Mouse (Mus musculus): ENCODE results near the gene Ankrd27. TPM values are rescaled to one million over a fixed set of nuclear protein-coding genes. Genes with fewer than 3 reads are reported as not detected.

Ankrd27 gene
- polyA plus RNA-seq (2014; fragmentation: Illumina TruSeq; extraction: RNeasy Lipid Tissue Mini Kit (QIAGEN cat#74804); ENCODE audit: low read depth, low replicate concordance): 8.0 TPM

DNA sequence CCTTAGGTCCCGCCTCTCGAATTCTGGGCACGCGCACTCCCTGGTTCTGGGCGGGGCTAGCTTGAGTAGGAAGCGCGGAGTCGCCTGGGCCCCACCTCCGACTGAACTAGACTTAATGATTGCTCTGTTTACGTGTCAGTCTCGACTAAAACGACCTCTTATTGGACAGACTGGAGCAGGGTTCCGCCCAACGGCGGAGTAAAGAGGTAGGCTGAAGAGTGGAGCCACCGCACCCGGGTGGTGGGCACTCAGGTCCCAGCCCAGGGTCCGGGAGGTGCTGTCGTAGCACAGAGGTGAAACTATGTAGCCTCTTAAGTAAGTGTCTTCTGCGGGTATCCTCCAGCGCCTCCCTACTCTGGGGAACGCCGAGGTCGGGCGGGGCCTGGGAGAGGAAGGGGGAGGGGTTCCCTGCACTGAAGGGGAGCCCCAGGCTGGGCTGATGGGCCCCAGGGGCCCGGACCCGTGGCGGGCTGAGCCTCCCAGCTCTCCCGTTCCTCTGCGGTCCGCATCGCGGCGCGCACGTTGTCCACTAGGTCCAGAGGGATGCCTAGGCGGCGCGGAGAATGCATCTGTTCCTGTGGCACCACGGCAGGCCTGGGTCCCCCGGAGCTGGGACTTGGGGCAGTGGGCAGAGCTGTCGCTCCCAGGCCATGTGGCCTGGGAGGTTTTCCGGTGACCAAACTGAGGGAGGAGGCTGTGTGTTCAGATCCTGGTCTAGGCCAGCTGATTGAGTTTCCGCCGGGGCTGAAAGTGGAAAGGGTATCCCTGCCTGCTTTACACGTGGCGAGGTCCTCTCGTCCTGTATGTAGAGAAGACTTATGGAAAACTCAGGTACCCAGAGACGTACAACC lies at the start of gene Ankrd27:
Gene Ankrd27 (plus strand): TSS at position 190 of the 851 bp plus-strand sequence.

DNA sequence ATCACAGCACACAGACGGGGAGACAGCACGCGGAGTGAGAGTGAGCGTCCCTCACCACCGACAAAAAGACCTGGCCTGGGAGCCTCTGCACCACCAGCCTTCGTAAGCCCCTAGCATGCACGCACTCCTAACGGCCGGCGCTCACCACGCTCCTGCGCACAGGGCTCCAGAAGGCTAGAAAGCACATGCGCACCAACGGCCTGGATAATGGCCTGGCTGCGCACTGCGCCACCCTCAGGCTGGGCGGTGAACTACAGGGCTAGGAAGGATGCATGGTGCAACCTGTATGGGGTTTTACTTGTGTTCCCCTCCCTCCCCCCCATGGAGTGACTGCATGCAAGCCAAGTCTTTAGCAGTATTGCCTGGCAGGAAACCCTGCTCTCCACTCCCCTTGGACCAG lies 48.5 kb upstream of the Ankrd27 start, which contains the start of gene Tdrd12:
Gene Tdrd12 (minus strand): TSS at position 184 of the 400 bp plus-strand sequence.

DNA sequence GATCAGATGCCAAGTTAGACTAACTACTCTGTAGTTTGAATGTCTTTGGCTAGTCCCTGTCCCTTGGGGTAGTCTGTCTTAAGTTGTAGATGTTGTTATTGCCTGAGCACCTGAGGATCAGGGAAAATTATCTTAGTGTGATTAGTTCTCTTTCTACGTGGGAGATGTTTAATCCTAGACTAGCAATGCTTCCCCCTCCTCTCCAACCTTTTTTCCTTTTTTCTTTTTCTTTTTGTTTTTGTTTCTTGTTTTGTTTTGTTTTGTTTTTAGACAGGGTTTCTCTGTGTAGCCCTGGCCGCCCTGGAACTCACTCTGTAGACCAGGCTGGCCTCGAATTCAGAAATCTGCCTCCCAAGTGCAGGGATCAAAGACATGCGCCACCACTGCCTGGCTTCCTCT lies 29.8 kb upstream of the Ankrd27 start, which contains the start of gene Nudt19:
Gene Nudt19 (minus strand): TSS at position 100 of the 399 bp plus-strand sequence.

DNA sequence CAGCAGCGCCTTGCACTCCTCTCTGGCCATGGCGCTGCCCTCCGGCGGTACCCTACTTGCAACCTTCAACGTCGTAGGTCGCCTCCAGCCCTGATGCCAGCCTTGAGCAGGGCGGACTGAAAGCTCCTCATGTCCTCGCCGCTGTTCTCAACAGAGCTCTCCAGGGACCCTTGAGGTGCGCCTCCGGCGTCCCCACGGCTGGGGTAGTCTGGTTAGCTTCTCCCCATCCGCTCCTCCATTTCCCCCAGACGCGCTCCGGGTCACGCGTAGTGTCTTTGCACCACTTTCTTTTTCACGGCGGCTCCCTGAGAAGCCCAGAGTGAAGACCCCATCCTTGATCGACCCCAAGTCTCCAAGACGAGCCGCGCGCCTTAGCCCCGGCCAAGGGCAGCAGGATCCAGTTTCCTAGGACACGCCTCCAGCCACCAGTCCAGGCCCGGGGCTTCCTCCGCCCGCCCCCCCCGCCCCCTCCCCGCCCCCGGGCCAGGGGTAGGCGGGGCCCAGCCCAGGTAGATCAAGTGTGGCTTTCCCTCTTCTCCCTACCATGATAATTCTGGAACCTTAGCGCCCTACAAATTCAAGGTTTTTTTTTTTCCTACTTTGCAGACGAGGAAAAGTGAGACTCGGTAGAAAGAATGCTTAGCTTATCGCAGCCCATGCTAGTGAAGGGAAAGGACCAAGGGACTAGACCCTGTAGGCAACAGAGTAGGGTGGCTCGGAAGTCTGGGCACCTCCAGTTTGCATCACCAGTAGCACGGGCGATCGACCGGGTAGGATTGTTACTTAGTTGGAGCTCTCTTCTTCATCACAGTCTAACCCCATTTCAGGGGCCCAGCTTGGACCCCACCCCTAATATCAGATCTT lies 621 bp upstream of the Ankrd27 start, which contains the start of gene Rgs9bp:
Gene Rgs9bp (minus strand): TSS at position 392 of the 864 bp plus-strand sequence.

DNA sequence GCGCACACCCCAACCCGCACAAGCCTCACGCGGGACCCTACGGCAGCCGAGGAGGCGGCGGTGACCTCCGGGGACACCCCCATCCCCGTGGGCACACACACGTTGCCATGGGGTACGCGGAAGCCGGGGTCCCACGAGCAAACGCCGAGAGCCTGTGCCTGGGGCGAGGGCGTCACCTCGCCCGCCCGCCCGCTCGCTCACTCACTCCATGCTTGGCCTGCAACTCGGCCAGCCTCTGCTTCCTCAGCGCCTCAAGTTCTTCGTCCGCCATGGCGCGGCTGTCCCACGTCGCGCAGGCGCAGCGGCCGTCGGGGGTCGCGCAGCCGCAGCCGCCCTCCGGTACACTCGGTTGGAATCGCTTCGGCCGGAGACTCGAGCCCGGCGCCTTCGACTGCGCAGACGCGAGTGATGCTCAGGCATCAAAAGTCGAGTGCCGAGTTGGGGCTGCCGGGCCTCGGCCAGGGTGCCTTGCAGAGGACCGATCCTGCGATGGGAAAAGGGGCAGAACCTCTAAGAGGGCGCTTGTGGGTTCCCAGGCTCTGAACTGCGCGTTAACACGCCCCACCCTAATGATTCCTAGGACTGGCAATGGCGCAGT lies 61.2 kb downstream of the Ankrd27 start, which contains the start of gene Pdcd5:
Gene Pdcd5 (minus strand): TSS at position 421 of the 598 bp plus-strand sequence.

Other genes with a start within 250 kb of the Ankrd27 start
- gene Faap24, start 189.4 kb upstream of the Ankrd27 start, polyA plus RNA-seq (2014; fragmentation: Illumina TruSeq; extraction: RNeasy Lipid Tissue Mini Kit (QIAGEN cat#74804); ENCODE audit: low read depth, low replicate concordance): 0.87 TPM
- gene Cep89, start 189.2 kb upstream of the Ankrd27 start, polyA plus RNA-seq (2014; fragmentation: Illumina TruSeq; extraction: RNeasy Lipid Tissue Mini Kit (QIAGEN cat#74804); ENCODE audit: low read depth, low replicate concordance): 4.0 TPM
- gene Slc7a9, start 137.4 kb upstream of the Ankrd27 start, polyA plus RNA-seq (2014; fragmentation: Illumina TruSeq; extraction: RNeasy Lipid Tissue Mini Kit (QIAGEN cat#74804); ENCODE audit: low read depth, low replicate concordance): not detected
- gene Tdrd12, start 48.5 kb upstream of the Ankrd27 start, polyA plus RNA-seq (2014; fragmentation: Illumina TruSeq; extraction: RNeasy Lipid Tissue Mini Kit (QIAGEN cat#74804); ENCODE audit: low read depth, low replicate concordance): not detected
- gene Nudt19, start 29.9 kb upstream of the Ankrd27 start, polyA plus RNA-seq (2014; fragmentation: Illumina TruSeq; extraction: RNeasy Lipid Tissue Mini Kit (QIAGEN cat#74804); ENCODE audit: low read depth, low replicate concordance): 170 TPM
- not detected for gene Rgs9bp, start 662 bp upstream of the Ankrd27 start, polyA plus RNA-seq (2014; fragmentation: Illumina TruSeq; extraction: RNeasy Lipid Tissue Mini Kit (QIAGEN cat#74804); ENCODE audit: low read depth, low replicate concordance)
- gene Pdcd5, start 61.3 kb downstream of the Ankrd27 start, polyA plus RNA-seq (2014; fragmentation: Illumina TruSeq; extraction: RNeasy Lipid Tissue Mini Kit (QIAGEN cat#74804); ENCODE audit: low read depth, low replicate concordance): 114 TPM
- 0.90 TPM for gene Dpy19l3, start 168.2 kb downstream of the Ankrd27 start, polyA plus RNA-seq (2014; fragmentation: Illumina TruSeq; extraction: RNeasy Lipid Tissue Mini Kit (QIAGEN cat#74804); ENCODE audit: low read depth, low replicate concordance)
- gene Zfp507, start 216.8 kb downstream of the Ankrd27 start, polyA plus RNA-seq (2014; fragmentation: Illumina TruSeq; extraction: RNeasy Lipid Tissue Mini Kit (QIAGEN cat#74804); ENCODE audit: low read depth, low replicate concordance): 5.8 TPM

Data from liver, adult 10 weeks (tissue).